Mouse (Mus musculus): ENCODE data around the gene Usp25. TPM values are rescaled to one million over a fixed set of nuclear protein-coding genes. Genes with fewer than 3 reads are reported as not detected.

Gene Usp25
- total RNA-seq, 2 experiments from 2014 or later, result 68.3 to 81.6 TPM

DNA sequence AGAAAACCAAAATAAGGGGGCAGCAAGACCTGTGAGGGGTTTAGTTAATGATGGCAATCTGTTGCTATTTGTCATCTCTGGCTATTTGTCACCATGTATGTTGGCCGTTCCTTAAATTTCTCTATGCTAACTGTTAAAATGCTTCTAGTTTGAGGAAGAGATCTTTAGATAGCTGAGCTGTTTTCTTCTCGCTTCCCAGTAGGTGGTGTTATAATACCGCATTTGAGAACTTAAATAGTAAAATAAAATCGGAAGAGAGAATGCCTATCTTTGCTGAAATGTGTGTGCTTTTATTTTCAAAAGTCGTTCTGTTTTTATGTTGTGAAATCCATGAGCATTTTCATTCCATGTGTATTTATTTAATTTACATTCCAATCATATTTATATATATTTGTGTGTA lies 115.2 kb downstream of the Usp25 start:
- DNase-seq, result no peak
- intact Hi-C loops (cut with DNase I), result loop anchor here (5.0 to 10.0 kb wide), 3 partner anchors 319 to 1216 kb away; no protein-coding TSS in a partner anchor

- intact Hi-C loops (cut with DNase I), result no loop called here
- no peak for DNase-seq
Observed at GRCm38 (mm10) chr16:77133055-77133454, 119.5 kb downstream of the Usp25 start.

DNA sequence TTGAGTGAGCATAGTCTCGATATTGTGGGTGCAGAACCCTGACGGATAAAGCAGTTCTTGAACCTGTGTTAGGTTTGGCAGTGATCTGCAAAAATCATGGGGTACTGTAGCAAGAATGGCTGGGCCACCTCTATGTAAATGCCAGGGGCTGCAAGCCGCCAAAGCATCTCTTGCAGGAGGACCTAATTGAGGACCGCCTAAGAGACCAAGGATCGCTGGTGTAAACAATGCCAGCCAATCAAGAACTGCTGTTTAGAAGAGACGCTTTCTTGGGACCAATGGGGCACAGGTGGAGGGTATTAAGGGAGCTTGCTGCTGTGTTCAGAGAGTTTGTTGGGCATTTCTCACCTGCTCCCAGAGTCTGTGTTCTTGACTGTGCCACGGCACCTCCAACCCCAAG lies 127.1 kb downstream of the Usp25 start:
- intact Hi-C loops (cut with DNase I), result no loop called here
- no peak for DNase-seq

DNA sequence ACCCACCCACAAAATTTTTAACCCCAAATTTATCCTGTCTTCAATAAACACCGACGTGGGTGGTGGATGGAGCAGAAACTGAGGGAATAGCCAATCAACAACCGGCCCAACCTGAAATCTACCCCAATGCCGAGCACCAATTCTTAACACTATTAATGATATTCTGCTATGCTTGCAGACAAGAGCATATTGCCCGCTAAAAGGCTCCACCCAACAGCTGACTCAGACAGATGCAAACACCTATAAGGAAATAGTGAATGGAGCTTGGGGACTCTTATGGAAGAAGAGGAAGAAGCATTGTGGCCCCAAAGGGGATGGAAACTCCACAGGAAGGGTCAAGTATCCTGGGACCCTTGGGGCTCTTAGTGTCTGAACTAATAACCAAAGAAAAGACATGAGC lies 133.3 kb downstream of the Usp25 start:
- intact Hi-C loops (cut with DNase I), result no loop called here
- DNase-seq, result no peak

DNA sequence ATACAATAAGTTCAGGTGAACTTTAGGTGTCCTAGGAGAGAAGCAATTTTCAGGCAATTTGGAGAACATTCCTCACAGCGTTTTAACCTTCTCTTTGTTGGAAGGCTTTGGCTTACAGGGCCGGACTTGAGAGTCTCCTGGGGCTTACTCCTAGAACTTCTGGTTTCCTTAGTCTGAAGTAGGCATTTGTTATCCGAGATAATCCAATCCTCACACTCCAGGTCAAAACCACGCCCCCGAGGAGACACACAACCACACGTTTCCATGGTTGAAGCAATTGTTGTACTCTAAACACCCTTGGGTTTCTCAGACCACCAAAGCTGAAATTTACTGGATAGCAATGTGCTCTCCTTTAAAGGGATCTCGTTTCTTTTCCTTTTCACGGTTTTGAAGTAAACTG lies 136.8 kb downstream of the Usp25 start:
- intact Hi-C loops (cut with DNase I), result no loop called here
- DNase-seq, result no peak

DNA sequence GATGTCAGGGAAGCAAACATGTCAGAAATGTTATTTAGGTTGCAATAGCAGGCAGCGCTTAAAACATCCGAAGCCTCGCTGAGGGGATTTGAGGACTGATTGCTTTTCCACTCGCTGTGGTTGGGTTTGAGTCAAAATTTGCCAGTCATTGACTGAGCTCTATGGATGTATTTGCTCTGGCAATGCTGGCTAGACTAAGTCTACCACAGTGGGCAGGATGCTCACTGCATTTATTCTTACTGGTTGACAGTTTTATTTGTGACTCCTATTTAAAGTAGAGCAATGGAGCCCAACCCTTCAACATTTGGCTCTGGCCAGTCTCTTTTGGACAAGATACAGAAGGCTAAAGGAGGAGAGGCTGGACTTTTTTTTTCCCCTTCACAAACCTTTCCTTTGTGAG lies 137.4 kb downstream of the Usp25 start:
- no peak for DNase-seq
- intact Hi-C loops (cut with DNase I), result no loop called here

GRCm38 (mm10) chr16:77152288-77152687 lies 138.8 kb downstream of the Usp25 start:
- intact Hi-C loops (cut with DNase I), result no loop called here
- no peak for DNase-seq

- DNase-seq, result no peak
- intact Hi-C loops (cut with DNase I), result no loop called here
Observed at GRCm38 (mm10) chr16:77153216-77153715, 139.8 kb downstream of the Usp25 start.

DNA sequence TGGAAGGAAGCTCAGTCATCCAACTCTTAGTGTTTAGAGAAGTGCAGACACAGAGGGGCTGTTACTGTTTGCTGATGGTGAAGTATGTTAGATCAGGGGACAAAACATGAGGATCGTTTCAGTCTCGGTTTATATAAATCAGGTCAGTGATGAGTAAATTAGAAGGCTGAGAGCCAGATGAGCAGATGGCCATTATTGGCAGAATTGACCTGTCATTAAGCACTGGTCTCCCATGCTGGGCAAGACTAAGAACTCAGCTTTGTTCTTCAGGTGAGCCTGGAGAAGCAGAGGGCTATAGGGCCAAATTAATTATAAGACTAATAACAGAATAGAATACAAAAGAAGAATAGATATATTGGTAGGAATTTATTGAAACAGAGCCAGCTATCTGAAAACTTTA lies 140.3 kb downstream of the Usp25 start:
- intact Hi-C loops (cut with DNase I), result no loop called here
- no peak for DNase-seq

- intact Hi-C loops (cut with DNase I), result no loop called here
- DNase-seq, result no peak
Observed at GRCm38 (mm10) chr16:77154831-77155230, 141.3 kb downstream of the Usp25 start.
